Mouse (Mus musculus) heart, embryonic 12.5 days (tissue): ENCODE data around the gene Gm6370. TPM values are rescaled to one million over a fixed set of nuclear protein-coding genes. Genes with fewer than 3 reads are reported as not detected.
"Not testable (repeated sequence)": the region's sequence is repeated elsewhere in the genome, so short reads cannot be mapped to it uniquely, and the experiment has no call there.

Experiments used
- ATAC-seq: fragments of 200-750 bp; cut with Nextera tagmentation; 2 replicates; pipeline ENCODE4 v1.8.0; 2017; ENCODE audit warnings: moderate TSS enrichment, moderate library complexity; ENCODE audit not compliant: insufficient number of reproducible peaks, low FRiP score
- H3K27ac ChIP-seq: fragments of 300-500 bp; sonication (generic); 2 replicates; pipeline ENCODE4 v1.5.1; 2016; ENCODE audit warnings: mild to moderate bottlenecking, moderate library complexity; ENCODE audit not compliant: poor library complexity, severe bottlenecking
- H3K27me3 ChIP-seq: fragments of 300-500 bp; sonication (generic); replicated peaks from 2 replicates; pipeline ENCODE4 v1.6.1; 2016; ENCODE audit warnings: mild to moderate bottlenecking, moderate library complexity
- H3K36me3 ChIP-seq: fragments of 300-500 bp; sonication (generic); 2 replicates; pipeline ENCODE4 v1.6.1; 2016; ENCODE audit warnings: mild to moderate bottlenecking, moderate library complexity
- H3K4me1 ChIP-seq: fragments of 300-500 bp; sonication (generic); replicated peaks from 2 replicates; pipeline ENCODE4 v1.6.1; 2016; ENCODE audit warnings: mild to moderate bottlenecking
- H3K4me2 ChIP-seq: fragments of 300-500 bp; sonication (generic); 2 replicates; pipeline ENCODE4 v1.6.1; 2016; ENCODE audit warnings: mild to moderate bottlenecking, moderate library complexity
- H3K4me3 ChIP-seq: fragments of 300-500 bp; sonication (generic); 2 replicates; pipeline ENCODE4 v1.5.1; 2016; ENCODE audit warnings: mild to moderate bottlenecking
- H3K9ac ChIP-seq: fragments of 300-500 bp; sonication (generic); 2 replicates; pipeline ENCODE4 v1.6.1; 2016; ENCODE audit warnings: mild to moderate bottlenecking, moderate library complexity
- H3K9me3 ChIP-seq: fragments of 300-500 bp; sonication (generic); replicated peaks from 2 replicates; pipeline ENCODE4 v1.6.1; 2016; ENCODE audit warnings: mild to moderate bottlenecking, moderate library complexity
- whole genome bisulfite sequencing: fragments of 180-500 bp; shearing (Covaris S2); methylation state at CpG from one replicate; pipeline ENCODE4 v1.1.7; 2016; 5-methylcytosine and 5-hydroxymethylcytosine counted together
- polyA plus RNA-seq: library from polyadenylated mRNA; unstranded; fragments of >200 nt; fragmentation: Nextera tagmentation; extraction: Ambion mirVana; gene quantifications from 2 replicates; pipeline ENCODE4 v1.2.1, GENCODE M21; 2016

The Gm6370 gene
- polyA plus RNA-seq, result not detected in 2 replicates

DNA sequence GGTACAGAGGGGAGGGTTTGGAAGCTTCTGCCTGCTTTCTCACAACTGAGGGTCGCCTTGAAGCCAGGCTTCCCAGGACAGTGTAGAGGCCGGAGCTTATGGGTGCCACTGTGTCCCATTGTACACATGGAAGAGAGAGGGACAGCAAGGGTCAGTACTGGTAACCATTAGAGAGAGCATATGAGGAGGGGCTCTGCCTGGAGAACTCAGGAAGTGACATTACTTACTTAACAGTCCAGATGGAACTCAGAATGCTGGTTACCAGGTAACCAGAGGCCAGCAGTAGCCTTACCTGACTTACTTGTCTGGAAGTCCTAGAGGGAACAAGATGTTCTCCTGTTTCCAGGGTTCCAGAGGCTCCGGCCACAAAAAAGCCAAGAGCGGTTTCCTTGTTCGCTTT is at the start of gene Gm6370:
Gene Gm6370 (plus strand): TSS at position 301 of the 400 bp plus-strand sequence.
- no CpG with 5 or more reads among the region's 5 CpGs for WGBS

DNA sequence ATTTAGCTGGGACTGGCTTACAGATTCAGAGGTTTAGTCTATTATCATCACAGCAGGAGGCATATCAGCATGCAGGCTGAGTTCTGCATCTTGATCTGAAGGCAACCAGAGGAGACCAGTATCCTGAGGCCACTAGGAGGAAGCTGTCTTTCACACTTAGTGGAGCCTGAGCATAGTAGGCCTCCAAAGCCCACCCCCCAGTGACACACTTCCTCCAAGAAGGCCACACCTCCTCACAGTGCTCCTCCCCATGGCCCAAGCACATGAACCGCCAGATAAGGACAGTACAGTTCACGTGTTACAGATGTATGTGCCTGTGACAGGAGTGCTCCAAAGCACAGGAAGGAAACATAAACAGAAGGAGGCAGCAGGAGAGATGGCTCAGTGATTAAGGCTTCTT is 48.4 kb upstream of the Gm6370 start:
- Histone ChIP-seq H3K4me2 (no peak overlapping the region), H3K27ac (no peak overlapping the region), H3K9me3 (peaks cover 2% of the 10 kb centered on the region; the same call in 1 of the 2 replicates), H3K36me3 (no peaks in the 10 kb centered on the region), H3K9ac (no peak overlapping the region), H3K4me1 (no peaks in the 10 kb centered on the region), H3K4me3 (no peak overlapping the region), H3K27me3 (no peaks in the 10 kb centered on the region)
- no peak for ATAC-seq
- WGBS, result 54% methylated on average over 2 of the region's 2 CpGs

More for the DNA sequence above, at the start of gene Gm6370:
- not testable (repeated sequence) for H3K4me3 ChIP-seq, H3K27me3 ChIP-seq, H3K27ac ChIP-seq, H3K36me3 ChIP-seq, H3K4me1 ChIP-seq, H3K4me2 ChIP-seq, H3K9me3 ChIP-seq, H3K9ac ChIP-seq, ATAC-seq

DNA sequence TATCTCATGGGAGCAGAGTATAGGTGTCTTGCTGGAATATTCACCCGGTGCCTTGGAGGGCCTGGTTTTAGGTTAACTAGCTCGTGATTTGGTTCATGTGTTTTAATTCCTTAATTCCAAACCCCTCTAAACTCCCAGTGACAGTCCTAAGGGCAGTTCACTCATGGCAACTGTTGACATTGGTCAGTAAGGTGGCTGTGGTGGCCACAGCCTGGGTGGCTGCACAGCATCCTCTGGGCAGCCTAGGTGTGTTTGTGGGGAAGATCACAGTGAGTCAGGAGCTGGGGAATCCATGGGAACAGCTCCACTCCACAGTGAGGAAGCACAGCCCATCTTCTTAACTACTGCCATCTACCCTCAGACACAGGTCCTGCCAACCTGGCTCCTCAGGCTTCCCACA is 44.5 kb upstream of the Gm6370 start:
- no peak overlapping the region for H3K27ac ChIP-seq
- ATAC-seq, result no peak
- no peak overlapping the region for H3K4me3 ChIP-seq
- 49% methylated on average over 2 of the region's 2 CpGs for WGBS
- H3K36me3 ChIP-seq, result no peaks in the 10 kb centered on the region
- no peaks in the 10 kb centered on the region for H3K4me1 ChIP-seq
- H3K4me2 ChIP-seq, result no peak overlapping the region
- no peaks in the 10 kb centered on the region for H3K9me3 ChIP-seq
- H3K9ac ChIP-seq, result no peak overlapping the region
- H3K27me3 ChIP-seq, result no peaks in the 10 kb centered on the region

DNA sequence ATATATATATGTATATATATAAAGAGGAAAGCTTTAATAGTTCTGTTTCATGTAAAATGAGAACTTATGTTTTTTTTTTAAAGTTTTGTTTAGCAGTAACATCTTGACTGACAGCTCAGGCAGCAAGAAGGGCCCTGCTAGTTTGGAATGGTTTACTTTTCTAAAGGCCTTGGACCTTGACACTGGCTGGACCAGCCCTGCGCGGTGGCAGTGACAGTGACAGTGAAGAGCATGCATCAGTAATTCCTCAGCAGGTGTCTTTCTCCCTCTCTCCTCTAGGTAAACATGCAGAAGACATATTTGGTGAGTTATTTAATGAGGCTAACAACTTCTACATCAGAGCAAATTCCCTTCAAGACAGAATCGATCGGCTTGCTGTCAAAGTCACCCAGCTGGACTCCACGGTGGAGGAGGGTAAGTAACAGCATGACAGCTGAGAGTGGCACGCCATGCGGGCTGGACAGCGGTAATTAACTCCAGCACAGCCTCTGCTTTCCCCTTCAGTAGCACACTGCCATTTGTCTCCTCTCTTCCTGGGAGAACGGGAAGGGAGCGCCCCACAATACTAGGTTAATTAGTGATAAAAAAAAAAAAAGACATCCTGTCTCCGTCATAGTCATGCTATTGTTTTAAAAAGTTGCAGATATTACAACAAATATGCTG is 39.4 kb upstream of the Gm6370 start:
- no peak overlapping the region for H3K9ac ChIP-seq
- whole genome bisulfite sequencing, result 73% methylated on average over 11 of the region's 11 CpGs
- H3K4me3 ChIP-seq, result no peak overlapping the region
- H3K4me1 ChIP-seq, result no peaks in the 10 kb centered on the region
- H3K27ac ChIP-seq, result no peak overlapping the region
- H3K4me2 ChIP-seq, result no peak overlapping the region
- no peaks in the 10 kb centered on the region for H3K27me3 ChIP-seq
- H3K9me3 ChIP-seq, result no peaks in the 10 kb centered on the region
- no peaks in the 10 kb centered on the region for H3K36me3 ChIP-seq
- no peak for ATAC-seq

DNA sequence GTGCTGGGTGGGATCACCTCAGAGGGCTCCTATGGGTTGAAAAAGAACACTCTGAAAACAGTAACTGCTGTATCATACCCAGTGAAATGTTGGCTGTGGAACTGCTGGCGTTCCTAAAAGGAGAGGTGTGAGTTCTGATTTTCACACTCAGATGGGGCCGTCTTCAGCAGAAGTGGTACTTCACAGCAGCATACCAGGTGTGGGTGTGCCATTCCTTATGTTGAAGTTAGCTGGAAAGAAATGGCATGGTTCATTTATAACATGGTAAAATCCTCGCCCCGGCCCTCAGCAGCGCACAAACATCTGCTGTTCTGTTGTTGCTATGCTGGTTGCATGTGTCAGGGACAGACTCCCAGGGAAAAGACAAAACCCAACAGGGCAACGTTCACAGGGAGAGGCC is 37.6 kb upstream of the Gm6370 start:
- Histone ChIP-seq H3K4me3 (no peak overlapping the region), H3K27me3 (no peaks in the 10 kb centered on the region), H3K9ac (no peak overlapping the region), H3K9me3 (no peaks in the 10 kb centered on the region), H3K36me3 (no peaks in the 10 kb centered on the region), H3K4me1 (no peaks in the 10 kb centered on the region), H3K4me2 (no peak overlapping the region), H3K27ac (no peak overlapping the region)
- 84% methylated on average over 6 of the region's 6 CpGs for WGBS
- ATAC-seq, result no peak

DNA sequence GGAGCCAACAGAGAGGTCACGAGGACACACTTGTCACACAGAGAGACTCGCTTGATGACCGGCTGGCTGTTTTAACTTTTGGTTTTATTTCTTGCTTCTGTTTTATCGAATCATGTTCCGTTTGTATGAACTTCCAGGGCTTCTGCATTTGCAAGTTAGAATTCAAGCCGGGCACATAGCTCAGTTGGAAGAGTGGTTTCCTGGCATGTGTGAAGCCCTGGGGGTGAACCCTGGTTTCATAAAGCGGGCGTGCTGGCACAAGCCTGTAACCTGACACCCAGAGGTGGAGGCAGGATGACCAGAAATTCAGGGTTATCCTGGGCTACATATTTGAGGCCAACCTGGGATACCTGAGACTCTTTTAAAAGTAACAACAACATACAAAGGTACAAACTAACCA is 29.6 kb upstream of the Gm6370 start:
- no peak for ATAC-seq
- 76% methylated on average over 8 of the region's 8 CpGs for WGBS
- Histone ChIP-seq H3K27me3 (no peaks in the 10 kb centered on the region), H3K27ac (no peak overlapping the region), H3K9ac (no peak overlapping the region), H3K9me3 (no peaks in the 10 kb centered on the region), H3K36me3 (no peaks in the 10 kb centered on the region), H3K4me3 (no peak overlapping the region), H3K4me2 (no peak overlapping the region), H3K4me1 (no peaks in the 10 kb centered on the region)

DNA sequence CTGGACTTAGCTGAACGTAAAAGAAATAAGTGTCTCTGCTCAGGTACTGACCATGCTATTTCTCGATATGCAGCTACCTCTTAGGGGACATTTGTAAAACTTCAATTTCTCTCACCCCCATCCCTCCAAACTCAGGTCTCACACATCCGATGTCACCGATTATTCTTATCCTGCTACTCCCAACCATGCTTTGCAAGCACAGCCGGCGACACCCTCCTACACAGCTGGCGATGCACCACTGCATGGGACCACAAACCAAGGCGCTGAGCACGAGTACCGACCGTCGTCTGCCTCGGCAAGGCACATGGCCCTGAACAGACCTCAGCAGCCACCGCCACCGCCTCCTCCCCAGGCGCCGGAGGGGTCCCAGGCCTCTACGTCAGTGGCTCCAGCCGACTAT is 24.5 kb upstream of the Gm6370 start:
- Histone ChIP-seq H3K27ac (no peak overlapping the region), H3K36me3 (no peaks in the 10 kb centered on the region), H3K9me3 (no peaks in the 10 kb centered on the region), H3K4me3 (no peak overlapping the region), H3K4me2 (no peak overlapping the region), H3K27me3 (no peaks in the 10 kb centered on the region), H3K4me1 (no peaks in the 10 kb centered on the region), H3K9ac (no peak overlapping the region)
- ATAC-seq, result no peak
- WGBS, result 89% methylated on average over 19 of the region's 19 CpGs

DNA sequence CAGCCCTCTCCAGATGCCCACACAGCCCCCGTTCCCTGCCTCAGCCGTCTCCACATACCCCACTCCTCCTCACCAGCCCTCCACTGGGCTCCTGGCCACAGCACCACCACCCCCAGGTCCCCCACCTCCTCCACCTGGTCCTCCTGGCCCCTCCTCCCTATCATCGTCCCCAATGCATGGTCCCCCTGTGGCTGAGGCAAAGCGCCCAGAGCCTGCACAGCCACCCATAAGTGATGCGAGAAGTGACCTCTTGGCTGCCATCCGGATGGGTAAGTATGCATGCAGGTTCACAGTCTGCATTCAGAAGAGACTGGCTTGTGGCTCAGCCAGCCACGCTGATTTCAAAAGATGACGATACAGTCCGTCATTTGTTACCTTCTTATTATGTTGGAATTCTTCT is 22.9 kb upstream of the Gm6370 start:
- no peaks in the 10 kb centered on the region for H3K9me3 ChIP-seq
- no peak overlapping the region for H3K4me2 ChIP-seq
- no peak for ATAC-seq
- H3K4me1 ChIP-seq, result no peaks in the 10 kb centered on the region
- H3K4me3 ChIP-seq, result no peak overlapping the region
- no peak overlapping the region for H3K27ac ChIP-seq
- 0 out of 2 replicates have a peak, but pooled peaks cover 4% of the 10 kb centered on the region for H3K27me3 ChIP-seq
- no peaks in the 10 kb centered on the region for H3K36me3 ChIP-seq
- H3K9ac ChIP-seq, result no peak overlapping the region
- 88% methylated on average over 9 of the region's 9 CpGs for WGBS

DNA sequence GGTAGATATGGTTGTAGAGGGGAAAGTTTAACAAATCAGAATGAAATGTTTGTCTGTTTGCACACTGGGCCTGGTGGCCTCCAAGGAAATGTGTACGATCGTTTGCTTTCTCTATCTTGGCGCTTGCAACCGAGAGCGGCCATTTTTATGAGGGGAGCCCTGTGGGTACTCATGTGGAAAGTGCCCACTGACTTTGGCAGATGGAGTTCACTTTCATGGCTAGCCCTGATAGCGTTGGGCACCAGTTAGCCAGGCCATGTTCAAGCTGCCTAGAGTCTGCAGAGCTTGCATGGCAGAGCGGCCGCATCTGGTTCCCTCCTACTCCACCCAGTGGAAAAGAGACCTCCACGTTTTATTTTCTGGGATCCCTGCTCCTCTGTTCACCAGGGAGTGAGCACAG is 20.3 kb upstream of the Gm6370 start:
- H3K9ac ChIP-seq, result no peak overlapping the region
- 0 out of 2 replicates have a peak, but pooled peaks cover 4% of the 10 kb centered on the region for H3K27me3 ChIP-seq
- ATAC-seq, result no peak
- H3K36me3 ChIP-seq, result no peaks in the 10 kb centered on the region
- H3K4me1 ChIP-seq, result no peaks in the 10 kb centered on the region
- no peak overlapping the region for H3K27ac ChIP-seq
- no peak overlapping the region for H3K4me2 ChIP-seq
- H3K4me3 ChIP-seq, result no peak overlapping the region
- no peaks in the 10 kb centered on the region for H3K9me3 ChIP-seq
- WGBS, result 86% methylated on average over 9 of the region's 9 CpGs

DNA sequence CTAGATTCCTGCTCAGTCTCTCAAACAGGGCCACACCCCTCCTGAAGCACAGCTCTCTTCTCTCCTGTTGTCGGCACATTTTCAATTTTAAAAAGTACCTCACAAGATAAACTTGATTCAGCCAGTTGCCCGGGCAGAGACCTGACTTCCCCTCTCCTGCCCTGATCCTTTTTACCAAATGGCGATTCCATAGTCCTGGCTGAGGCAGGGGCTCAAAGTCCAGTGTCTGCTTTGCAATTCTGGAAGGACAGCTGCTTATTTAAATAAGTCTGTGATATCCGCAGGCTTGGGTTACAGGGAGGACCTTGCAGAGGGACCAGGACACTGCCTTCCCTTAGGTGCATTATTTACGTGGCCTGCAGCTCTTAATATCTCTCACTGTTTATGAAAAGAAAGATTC is 19.9 kb upstream of the Gm6370 start:
- 75% methylated on average over 5 of the region's 5 CpGs for WGBS
- Histone ChIP-seq H3K27ac (no peak overlapping the region), H3K36me3 (no peaks in the 10 kb centered on the region), H3K4me3 (no peak overlapping the region), H3K9me3 (no peaks in the 10 kb centered on the region), H3K9ac (no peak overlapping the region), H3K27me3 (0 out of 2 replicates have a peak, but pooled peaks cover 4% of the 10 kb centered on the region), H3K4me1 (no peaks in the 10 kb centered on the region), H3K4me2 (no peak overlapping the region)
- no peak for ATAC-seq

DNA sequence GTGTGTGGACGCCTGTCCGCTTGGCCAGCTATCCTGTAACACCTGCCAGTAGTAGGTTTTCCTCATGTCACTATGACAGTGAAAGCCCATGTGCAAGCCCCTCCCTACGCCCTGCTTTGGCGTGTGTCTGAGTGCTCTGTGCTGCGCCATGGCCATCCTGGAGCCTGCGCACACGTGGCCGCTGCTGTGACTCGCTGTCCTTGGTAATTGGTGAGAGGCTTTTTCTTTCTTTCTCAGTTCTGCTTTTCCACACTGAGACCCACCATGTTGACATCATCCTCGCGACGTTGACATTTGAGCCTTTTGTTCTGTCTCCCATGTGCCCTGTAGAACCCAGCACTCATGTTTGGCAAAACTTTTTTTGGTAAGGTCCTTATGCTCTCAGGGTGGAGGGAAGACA is 19.3 kb upstream of the Gm6370 start:
- Histone ChIP-seq H3K36me3 (no peaks in the 10 kb centered on the region), H3K4me2 (no peak overlapping the region), H3K4me1 (no peaks in the 10 kb centered on the region), H3K9me3 (no peaks in the 10 kb centered on the region), H3K27ac (no peak overlapping the region), H3K4me3 (no peak overlapping the region), H3K27me3 (0 out of 2 replicates have a peak, but pooled peaks cover 4% of the 10 kb centered on the region), H3K9ac (no peak overlapping the region)
- WGBS, result 82% methylated on average over 12 of the region's 12 CpGs
- no peak for ATAC-seq

DNA sequence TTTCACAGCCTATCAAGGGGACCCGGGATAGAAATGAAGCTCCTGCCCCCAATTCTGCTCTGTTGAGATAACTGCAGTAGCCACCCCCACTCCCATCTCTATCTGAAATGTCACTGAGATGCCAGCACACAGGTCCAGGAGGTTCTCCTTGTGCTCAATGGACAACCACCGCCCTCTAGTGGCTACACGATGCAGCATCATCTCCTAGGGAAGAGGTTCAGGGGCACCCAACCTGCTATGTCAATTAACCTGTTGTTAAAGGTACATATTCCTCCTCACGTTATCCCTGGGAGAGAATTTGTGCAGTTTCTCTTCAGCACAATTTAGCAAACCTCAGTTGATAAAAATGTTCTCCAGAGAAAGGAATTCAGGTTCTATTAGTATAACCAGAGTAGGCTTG is 11.6 kb upstream of the Gm6370 start:
- not testable (repeated sequence) for H3K4me1 ChIP-seq, H3K9me3 ChIP-seq, H3K4me2 ChIP-seq, H3K27ac ChIP-seq, H3K36me3 ChIP-seq, ATAC-seq, H3K9ac ChIP-seq, H3K27me3 ChIP-seq, H3K4me3 ChIP-seq
- 6% methylated on average over 4 of the region's 4 CpGs for WGBS
